Mouse (Mus musculus) kidney, adult 8-10 months (tissue): ENCODE measurements at regions not wholly inside any gene's neighbourhood (a gene's known extent, or its start where the extent isn't known, plus 50 kb on each side); places are given as distances from the start of the nearest gene placed in this dataset.

ENCODE experiments used
- DNase-seq, 2 experiments: peaks; one replicate each; pipeline ENCODE4 v3.0.0; 2022

DNA sequence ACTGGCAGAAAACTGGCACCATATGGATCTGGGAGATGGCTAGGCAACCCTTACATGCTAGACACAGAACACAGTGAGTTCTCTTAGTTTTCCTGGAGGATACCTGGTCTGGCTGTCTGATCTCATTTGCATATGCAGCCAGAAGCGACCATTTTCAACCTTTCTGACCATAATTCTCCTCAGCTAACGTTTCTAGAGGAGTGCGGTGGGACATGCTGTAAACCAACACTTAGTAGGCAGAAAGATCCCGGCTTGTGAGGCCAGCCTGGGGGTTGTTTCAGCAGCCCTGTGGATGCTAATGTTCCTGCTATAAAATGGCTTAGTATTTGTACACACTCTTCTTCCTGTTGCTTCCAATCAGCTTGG, 168.6 kb upstream of the Olig3 start:
- DNase-seq, result no peak

DNA sequence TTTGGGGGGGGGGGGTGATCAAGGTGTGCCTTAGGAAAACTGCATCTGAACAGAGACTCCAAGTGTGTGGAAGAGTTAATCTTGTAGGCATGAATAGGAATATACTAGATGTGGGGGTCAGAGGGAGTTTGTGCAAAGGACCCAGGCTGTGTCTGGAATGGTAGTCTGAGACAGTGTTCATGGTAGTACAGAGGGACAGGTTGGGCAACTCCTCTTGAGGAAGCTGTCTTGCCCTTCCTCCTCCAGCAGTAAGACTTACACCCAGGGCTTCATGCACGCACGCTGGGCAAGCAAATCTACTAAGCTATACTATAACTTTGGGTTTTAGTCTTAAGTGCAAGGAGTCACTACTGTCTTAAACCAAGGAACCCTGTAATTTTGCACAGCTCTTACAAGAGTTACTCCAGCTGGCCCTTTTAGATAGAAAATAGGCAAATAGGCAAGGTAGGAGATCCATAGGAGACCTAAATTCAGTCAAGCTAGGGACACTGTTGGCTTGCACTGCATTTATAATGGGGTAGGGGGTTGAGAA, 169.2 kb upstream of the Olig3 start:
- no peak for DNase-seq

DNA sequence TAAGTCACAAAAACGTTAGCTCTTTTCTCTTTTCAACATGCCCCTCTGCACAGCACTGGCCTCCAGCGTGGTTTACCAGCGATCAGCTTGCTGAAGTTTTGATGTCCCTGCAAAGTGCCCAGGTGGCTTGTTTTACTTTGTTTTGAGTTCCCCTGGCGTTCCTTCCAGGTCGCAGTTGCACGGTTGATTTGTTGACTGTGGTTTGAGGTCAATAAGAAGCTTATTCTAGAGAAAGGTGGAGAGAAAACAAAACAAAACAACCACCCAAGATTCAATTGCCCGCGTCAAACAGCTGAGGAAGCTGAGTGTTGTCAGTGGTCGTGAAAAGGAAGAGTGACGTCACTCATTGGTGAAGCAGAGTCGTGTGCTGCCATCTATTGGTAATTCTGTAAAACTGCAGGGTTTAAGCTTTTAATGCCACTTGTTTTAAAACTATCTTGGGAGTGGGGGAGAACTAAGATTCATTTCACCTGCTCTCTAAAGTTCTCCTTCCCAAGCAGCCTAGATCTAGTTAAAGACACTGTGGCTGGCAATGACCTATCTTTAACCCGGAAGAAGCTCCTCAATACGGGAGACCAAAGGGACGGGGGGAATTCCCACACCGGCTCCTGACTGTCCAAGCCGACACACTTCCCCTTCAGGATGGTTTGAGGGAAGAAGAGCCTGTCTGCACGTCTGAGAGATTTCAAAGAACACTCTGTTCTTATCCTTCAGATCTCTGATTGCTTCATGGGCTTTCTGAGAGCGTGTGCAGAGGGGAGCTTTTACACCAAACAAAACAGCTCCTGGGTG, 170.3 kb upstream of the Olig3 start:
- DNase-seq, result peak; percentile 9 to 33

DNA sequence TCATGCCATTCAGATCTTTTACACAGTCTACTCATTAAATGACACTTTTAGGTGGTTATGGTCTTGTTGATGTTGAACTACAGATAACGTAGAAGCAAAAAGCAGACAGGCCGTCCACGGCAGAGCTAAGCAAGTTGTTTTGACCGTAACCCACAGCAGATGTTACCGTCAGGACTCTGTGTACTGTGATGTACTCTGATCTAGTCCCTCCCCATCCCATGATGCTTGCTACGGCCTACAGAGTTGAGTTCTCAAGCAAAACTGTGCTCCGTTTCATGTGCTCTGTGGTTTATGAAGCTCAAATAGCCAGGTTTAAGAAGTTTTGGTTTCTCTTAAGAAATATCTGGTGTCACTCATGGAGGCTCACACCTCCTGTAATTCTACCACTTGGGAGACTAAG, 169.4 kb upstream of the Tnfaip3 start:
- no peak for DNase-seq

DNA sequence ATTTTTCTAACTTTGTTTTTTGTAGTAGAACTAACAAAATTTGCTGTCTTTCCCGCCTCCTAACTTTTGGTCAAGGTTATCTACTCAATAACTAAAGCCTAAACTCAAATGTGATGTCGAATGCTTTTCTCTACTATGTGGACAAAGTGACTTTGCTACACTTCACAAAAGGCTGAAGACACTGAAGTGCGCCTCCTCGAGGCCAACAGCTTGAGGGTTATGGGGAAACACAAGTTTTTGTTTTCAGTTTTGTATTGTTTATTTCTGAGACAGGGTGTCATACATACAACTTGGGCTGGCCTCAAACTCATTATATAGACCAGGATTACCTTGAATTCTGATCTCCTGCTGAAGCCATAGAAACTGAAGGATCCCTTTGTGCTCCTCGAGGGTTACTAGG, 162.4 kb upstream of the Tnfaip3 start:
- DNase-seq, result no peak

DNA sequence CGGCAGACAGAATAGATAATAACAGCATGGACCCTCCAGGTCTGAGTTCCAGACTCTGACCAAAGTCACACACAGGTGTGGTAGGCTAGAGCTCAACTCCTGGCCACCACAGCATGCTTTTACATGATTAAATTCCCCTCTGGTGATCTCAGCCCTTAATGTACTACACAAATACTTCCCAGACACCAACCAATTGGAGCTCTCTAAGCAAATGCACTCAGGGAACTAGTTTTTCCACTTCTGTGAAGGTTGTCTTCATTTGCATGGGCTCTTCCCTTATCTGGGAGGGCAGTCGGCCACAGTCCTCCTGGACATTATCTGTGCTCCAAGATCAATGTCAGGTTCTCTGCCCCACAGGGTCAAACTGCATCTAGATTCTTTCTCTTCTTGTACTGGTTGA, 162.0 kb upstream of the Tnfaip3 start:
- DNase-seq, result no peak

DNA sequence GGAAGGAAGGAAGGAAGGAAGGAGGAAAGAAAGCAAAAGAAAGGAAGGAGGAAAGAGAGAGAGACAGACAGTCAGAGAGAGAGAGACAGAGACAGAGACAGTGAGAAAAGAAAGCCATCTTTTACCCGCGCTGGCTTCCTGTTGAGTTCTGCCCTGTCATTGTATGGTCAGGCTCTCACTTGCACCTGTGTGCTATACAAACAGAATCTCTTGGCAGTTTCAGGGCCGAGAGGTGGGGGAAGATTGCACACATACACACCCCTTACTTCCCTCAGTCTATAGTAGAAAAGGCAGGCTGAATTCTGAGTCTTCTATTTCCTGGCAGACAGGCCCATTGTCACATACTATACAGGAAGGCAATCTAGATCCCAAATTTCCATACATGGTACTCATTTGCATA, 160.8 kb upstream of the Tnfaip3 start:
- DNase-seq, result no peak

DNA sequence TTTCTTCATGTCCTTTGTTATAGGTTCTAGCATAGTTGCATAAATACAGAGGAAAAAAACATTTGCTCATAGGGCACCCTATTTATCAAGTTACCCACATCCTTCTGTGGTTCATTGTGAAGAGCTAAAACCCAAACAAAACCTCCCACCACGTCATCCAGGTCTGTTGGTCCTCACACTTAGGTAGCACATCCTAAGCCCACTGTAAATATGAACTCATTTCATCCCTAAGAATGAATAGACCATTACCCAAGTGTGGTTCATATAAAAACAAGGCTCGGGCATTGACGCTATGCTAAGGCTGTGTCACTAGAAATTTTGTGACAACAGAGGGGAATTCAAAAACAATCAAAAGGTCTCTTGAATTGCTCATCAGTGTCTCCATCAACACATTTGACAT, 156.4 kb upstream of the Tnfaip3 start:
- DNase-seq, result no peak

DNA sequence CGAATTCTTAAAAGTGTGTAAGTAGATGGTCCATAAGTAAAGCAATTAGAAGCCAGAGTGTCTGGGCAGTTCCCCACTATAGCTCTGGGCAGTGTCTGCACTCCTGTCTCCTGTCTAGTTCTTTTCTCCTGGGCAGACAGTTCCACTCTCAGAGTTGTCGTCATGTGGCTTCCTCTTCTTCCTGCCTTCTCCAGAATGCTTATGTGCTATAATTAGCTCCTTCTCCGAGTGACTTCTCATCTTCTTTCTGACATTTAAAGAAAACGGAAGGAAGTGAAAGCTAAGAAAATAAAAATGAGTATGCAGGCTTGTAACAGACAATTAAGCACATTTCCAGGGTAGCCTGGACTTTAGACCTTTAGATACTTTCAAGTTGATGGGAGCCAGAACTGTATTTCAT, 155.1 kb upstream of the Tnfaip3 start:
- no peak for DNase-seq

DNA sequence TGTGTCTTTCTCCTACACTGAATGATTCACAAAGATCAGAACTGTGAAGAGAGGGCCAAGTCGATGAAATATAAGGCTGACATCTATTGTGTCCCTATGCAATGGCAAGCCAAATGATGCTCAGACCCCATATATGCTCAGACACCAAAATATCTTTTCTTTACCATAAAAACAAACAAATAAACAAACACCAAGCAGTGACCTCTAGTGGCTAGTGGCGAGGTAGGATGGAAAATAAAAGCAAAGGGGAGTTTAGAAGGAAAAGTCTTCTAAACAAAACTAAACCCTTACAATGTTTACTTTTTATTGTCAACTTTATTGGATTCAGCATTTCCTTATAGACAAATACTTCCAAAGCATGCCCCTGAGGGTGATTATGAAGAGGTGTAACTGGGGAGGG, 153.8 kb upstream of the Tnfaip3 start:
- no peak for DNase-seq

DNA sequence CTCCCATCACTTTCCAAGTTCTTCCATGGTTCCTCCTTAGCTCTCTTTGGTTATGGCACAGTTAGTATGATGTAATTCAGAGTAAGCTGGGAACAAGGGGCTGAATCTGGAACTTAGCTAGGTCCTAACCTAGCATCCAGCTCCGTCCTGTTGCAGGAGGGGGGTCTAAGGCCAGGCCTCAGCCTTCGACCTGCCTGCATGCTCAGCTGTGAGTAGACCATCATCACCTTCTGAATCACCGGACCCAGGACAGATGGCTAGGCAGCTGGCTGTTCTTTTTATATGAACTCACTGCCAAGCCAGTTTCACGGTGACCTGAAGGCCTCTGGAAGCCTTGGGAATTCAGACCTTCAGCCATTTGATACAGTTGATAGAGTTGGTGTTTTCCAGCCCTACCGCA, 152.9 kb upstream of the Tnfaip3 start:
- no peak for DNase-seq

DNA sequence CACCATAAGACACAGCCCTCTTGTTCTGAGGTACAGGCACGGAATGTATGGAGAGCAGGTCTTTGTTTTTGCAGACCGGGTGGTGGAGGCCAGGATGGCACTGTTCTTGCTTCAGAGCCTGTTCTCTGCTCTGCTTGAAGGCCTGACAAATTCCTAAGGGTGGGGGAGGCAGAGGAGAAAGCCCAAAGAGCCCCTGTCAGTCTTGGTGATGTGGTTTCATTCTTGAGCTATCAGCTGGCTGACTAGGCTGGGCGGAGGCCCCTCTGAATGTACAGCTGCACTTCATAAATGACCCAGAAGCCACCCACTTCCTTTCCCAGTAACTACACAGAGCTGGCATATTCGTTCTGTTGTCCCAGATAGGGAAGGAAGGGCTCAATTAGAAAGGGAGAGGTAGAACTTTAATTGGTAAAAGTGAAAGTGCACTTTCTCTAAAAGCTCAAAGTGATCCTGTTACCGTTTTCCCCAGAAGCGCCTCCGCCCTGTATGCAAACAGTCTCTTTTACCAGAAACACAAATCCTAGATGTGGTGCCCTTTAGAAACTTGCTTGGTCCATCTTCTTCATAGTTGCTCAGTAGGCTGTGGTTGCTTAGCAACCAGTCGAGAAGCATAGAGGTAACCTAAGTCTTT, 152.3 kb upstream of the Tnfaip3 start:
- no peak for DNase-seq

DNA sequence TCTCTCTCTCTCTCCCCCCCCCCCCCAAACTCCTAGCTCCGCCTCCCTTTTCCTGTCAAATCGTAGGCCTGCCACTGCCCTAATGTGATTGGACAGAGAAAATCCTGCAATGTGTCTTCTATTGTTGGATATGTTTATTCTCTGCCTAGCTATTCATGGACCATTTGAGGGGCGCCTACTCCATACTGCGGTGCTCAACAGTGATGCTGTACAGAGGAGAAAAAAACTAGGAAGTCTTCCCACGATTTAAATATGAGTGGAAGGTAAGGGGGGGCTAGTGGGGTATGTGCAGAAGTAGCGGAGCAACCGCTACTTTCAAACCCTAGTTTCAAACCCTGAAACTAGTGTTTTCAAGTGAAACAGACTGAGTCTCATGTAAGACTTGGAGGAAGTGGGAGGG, 151.6 kb upstream of the Tnfaip3 start:
- no peak for DNase-seq

DNA sequence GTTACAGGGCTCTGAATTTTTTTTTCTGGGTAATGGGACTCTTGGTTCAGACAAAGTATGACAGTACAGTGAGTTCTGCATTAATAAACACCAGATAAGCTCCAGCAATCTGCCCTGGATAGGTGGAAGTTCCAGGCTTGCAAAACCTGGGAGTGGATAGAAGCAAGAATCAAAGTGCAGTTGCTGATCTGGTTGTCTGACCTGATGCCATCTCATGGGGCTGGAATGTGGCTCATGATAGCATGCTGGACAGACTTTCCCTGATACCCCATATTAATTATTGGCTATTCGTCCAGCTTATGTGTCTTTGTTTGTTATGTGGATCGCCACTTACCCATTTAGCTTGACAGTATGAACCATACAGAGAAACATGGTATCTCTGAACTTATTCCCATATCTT, 146.6 kb upstream of the Tnfaip3 start:
- no peak for DNase-seq

DNA sequence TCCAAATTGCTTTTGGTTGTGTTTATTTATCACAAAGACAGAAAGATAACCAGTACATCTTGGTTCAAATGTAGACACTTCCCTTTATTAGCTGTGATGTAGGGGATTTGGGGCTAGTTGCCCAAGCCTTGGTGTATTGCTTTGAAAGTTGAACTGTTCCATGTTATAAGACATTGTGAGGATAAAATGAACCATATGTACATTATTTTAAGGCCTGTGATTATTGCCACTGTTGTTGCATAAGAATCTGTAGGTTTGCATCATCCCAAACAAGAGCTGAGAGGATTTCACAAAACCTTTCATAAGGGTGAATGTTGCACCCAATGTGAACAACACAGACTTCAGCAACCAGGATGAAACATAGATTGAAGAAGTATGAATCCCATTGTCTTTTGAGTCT, 145.7 kb upstream of the Tnfaip3 start:
- no peak for DNase-seq

DNA sequence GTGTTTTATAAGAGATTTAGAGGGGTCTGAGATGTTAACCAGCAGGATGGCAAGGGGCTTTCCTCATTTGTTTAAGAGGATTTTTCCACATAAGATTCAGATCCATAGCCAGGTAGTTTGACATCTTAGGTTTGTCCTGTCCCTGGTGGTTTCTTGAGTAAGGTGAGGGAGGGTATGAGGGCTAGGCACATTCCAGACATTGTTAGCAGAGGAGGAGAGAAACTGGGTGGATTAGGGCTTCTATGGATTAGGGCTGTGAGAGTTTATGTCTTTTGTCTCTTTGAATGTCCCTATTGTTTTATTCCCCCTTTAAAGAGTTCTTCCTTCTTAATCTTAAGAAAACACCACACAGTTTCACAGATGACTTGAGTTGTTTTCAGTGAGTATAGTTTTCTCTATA, 138.6 kb upstream of the Tnfaip3 start:
- no peak for DNase-seq

DNA sequence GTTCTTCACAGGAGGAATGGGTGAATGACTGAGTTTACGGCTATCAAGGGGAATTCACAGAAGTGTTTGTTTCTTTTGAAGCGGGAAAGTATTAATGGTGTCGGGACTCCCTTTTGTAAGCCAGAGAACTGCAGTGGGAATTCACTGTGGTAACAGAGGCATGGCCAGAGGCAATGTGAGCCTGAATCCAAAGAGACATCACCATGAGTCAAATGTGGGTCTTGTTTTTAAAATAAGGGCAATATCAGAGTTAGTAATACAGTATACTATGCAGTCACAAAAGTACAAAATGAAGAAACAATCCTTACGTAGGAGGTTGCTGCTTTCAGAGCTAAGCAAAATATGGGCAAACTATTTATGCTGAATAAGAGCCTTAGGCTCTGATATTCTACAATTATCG, 137.3 kb upstream of the Tnfaip3 start:
- no peak for DNase-seq

DNA sequence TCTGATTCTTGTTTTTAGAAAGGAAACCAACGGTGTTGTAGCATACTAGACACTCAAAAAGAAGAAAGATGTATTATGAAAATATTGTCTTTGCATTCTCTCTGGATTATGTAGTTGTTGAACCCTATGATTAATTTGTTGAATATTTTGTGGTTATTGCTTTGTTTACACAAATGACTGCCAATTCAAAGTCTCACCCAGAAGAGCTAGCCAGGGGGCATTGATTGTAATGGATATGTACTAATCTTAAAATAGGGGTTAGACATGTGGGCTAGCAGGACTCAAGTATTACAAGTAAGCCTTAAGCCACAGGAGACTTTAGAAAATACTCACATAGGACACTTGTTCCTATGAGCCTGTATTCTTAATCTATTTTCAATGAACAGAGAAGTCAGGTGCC, 135.3 kb upstream of the Tnfaip3 start:
- DNase-seq, result no peak

DNA sequence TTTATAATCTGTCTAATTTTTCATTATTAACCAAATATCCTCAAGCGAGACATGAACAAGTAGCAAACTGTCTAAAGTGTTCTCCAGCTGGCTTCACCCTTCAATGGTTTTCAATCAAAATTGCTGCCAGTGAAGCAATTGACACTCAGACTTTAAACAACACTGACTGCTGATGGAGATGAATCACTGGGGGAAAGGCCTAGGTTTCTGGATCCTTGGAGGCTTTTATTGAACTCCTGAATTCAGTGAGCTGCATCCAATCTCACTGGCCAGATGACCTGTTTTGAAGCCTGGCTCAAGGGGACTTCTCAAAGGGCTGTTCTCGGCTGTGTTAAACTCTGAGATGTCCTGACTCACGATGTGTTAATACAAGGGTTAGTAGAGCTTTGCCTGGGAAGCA, 134.5 kb upstream of the Tnfaip3 start:
- DNase-seq, result no peak

DNA sequence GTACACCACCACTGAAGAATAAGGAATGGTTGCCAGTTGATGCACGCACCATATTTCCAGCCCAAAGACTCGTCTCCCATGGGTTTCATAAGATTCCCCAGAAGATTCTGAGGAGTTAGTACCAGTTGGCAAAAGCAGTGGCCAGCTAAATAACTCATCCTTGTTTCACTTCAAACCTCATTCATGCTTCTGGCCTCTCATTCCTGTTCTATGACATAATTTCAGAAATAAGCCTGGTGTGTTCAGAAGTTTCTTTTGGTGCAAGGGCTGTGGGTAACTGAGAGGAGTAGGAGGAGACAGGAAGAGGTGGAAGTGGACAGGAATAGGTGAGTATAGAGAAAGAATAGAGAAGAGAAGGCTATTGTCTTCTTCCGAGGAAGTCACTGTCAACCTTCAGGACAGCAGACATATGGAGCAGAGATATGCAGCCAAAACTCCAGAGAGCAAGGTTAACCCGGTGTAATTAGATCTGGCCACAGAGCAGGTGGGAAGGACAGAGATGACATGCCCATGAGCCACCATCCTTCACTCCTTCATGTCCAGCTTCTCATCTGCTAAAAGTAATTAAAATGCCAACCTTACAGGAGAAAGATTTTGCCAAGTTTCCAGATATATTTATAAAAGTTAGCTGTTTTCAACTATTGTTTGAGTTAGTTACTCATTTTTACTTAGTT, 133.9 kb upstream of the Tnfaip3 start:
- no peak for DNase-seq

DNA sequence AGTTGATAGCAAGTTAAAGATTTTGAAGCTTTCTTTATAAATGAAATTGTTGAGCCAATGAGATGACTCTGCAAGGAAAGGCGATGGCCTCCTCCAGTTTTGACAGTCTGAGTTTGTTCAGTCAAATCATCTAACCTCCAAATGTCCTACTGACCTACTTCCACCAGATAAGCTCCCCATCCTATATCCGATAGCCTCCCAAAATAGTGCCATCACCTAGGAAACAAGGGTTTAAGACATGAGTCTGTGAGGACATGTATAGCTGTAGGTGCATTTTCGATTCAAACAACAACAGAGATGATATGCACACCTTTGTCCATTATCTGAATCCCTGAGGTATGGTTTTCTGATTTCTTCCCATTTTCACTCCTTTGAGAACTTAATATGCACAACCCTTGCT, 126.0 kb upstream of the Tnfaip3 start:
- DNase-seq, result no peak

DNA sequence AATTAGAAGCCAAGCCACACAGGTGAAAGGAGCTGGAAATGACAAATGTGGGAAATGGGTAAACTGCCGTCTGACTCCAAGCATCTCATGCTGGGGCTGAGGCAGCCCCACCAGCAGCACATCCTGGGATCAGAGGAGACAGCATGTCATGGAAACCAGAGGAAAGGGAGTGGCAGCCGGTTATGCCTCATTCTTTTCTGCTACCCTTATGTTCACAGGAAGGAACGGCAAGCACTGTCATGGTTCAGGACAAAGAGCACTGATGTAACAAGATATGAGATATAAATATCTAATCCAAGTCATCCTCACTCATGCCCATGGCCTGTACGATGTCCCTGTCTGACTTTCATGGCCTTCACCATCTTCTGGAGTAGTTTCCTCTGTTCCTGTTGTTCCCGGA, 125.2 kb upstream of the Tnfaip3 start:
- no peak for DNase-seq

DNA sequence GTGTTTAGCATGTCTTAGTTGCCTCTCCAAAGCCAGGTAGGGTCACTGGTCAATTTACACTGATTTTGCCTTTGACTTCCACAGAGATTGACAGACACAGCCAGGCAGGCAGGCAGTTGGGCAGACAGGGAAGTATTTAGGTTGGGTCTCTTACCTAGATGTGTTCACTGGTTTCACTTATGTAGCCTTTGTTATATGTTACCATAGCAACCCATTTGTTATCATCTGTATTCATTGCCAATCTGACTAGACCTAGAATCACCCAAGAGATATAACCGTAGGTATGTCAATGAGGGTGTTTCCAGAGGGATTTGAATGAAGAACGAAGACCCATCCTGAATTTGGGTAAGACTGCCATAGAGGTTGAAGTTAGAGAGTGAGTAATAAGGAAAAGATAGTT, 123.8 kb upstream of the Tnfaip3 start:
- DNase-seq, result no peak

DNA sequence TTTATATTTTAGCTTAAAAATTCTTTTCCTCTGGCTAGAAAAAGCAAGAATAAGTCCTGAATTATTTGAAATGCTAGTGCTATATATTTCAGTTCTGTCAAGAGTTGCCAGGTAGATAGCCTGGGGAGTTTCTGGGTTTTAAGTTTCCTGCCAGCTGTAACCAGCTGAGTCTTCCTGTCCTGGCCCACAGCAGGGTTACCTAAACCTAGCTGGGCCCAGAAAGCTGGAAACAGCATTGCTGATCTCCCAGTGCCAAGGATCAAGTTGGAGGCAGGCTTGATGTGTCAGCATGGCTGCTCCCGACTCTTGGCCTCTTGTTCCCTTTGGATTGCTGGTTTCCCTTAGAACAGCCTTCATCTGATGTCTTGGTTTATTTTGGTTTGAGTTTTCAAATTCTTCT, 122.8 kb upstream of the Tnfaip3 start:
- DNase-seq, result no peak
